Mouse (Mus musculus): ENCODE results near the gene Nqo2. TPM values are rescaled to one million over a fixed set of nuclear protein-coding genes. Genes with fewer than 3 reads are reported as not detected.
"Not testable (repeated sequence)": the region's sequence is repeated elsewhere in the genome, so short reads cannot be mapped to it uniquely, and the experiment has no call there.

Gene Nqo2
- 8.3 and 11.7 TPM in 2 replicates for polyA plus RNA-seq (2014; fragmentation: Nextera tagmentation; extraction: Ambion mirVana)

DNA sequence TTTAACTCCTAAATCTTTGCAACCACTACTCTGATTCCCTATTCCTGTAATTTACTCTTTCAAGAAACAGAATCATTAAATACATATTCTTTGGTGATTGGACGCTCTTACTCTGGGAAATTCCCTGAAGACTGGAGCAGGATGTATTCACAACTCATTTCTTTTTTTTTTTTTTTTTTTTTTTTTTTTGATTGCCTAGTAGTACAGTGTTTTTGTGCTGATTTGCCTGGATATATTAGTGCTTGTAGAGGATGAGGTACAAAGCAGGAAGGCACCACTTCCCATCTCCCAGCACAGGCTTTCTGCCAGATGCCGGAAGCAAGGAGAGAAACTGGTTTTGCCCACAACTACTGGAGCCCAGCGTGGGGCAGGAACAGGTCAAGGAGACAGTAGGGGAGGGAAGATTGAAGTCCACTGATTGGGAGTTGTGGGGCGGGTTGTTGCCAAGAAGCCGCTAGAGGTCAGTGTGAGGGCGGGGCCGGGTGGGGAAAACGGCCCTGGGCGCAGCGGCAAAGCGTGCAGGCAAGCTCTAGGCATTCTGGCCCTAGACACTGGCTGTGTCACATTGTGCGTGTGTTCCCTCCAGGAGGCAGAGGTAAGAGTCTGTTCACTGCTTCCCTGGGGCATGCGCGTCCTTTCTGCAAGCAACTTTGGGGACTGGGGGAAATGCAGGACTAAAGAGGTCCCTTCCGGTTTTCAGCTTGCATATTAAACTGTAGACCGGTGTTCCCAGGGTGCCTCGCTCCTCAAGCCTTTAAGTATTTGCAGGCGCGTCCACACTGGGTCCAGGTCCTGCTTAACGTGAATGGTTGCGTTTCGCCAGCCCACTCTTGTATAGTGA is at the start of gene Nqo2:
Gene Nqo2 (plus strand): TSS at position 482 of the 841 bp plus-strand sequence.
- 4% methylated on average over 22 of the region's 22 CpGs for WGBS
- H3K9me3 ChIP-seq (ENCODE audit: control insufficient read depth, low read length) = no peaks in the 10 kb centered on the region
- no peaks in the 10 kb centered on the region for H3K27me3 ChIP-seq (ENCODE audit: control insufficient read depth, insufficient read depth, low read length)
- 0 out of 2 replicates have a peak, but pooled peaks cover 5% of the 10 kb centered on the region for H3K4me1 ChIP-seq (ENCODE audit: control insufficient read depth, insufficient read depth, low read length)
- H3K4me2 ChIP-seq (ENCODE audit: low read depth, low read length) = peak within 1 kb of the TSS; percentile 61
- H3K4me3 ChIP-seq (ENCODE audit: low read depth, low read length) = peak within 1 kb of the TSS; percentile 44
- ATAC-seq (ENCODE audit: low read depth) = peak; percentile 92
- peak within 1 kb of the TSS; percentile 54 for H3K9ac ChIP-seq (replicated peaks; ENCODE audit: low read depth, low read length)
- no peaks in the 10 kb centered on the region for H3K36me3 ChIP-seq (ENCODE audit: control insufficient read depth, insufficient read depth, low read length)
- peak within 1 kb of the TSS; percentile 70 for H3K27ac ChIP-seq (ENCODE audit: low read depth, low read length)

DNA sequence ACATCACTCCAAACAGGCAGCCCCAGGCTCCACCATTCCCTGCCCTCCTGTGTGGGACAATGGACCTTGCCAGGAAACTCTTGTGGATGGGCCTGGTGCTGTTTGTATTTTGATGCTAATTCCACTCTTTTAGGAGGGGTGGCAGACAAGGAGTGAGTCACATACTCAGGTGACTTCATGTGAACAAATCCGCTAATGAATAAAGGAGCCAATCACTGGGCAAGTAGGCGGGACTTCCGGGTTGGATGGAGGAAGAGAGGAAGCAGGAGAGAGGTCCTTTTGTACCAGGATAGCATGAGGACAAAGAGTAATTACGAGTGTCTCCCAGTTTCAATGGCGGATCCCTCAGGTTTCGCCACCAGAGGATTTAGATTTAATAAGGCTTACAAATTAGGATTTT is 43.4 kb upstream of the Nqo2 start:
- Histone ChIP-seq H3K4me2 (ENCODE audit: low read depth, low read length) (no peak overlapping the region), H3K9me3 (ENCODE audit: control insufficient read depth, low read length) (no peaks in the 10 kb centered on the region), H3K9ac (replicated peaks; ENCODE audit: low read depth, low read length) (no peak overlapping the region), H3K4me3 (ENCODE audit: low read depth, low read length) (no peak overlapping the region), H3K27ac (ENCODE audit: low read depth, low read length) (no peak overlapping the region), H3K27me3 (ENCODE audit: control insufficient read depth, insufficient read depth, low read length) (no peaks in the 10 kb centered on the region), H3K36me3 (ENCODE audit: control insufficient read depth, insufficient read depth, low read length) (no peaks in the 10 kb centered on the region; the same call in 1 of the 2 replicates), H3K4me1 (ENCODE audit: control insufficient read depth, insufficient read depth, low read length) (no peaks in the 10 kb centered on the region)
- whole genome bisulfite sequencing = 90% methylated on average over 6 of the region's 6 CpGs
- no peak for ATAC-seq (ENCODE audit: low read depth)

DNA sequence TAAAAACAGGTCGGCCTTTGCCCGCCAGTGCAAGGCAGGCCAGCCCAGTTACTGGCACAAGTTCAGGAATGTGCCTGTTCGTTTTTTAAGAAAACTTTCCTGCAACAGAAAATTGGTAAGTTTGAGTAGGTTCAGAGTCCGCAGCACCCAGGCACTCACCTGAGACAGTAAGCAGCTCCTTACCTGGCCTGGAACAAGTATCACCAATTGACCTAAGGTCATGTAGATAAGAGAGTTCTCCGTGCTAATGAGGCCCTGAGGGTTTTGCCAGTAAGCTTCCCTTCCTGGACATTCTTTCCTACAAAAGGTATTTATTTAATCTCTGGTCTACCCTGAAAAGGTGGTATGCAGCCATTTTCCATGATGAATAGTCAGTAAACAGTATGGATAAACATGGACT is 42.8 kb upstream of the Nqo2 start:
- no peaks in the 10 kb centered on the region for H3K4me1 ChIP-seq (ENCODE audit: control insufficient read depth, insufficient read depth, low read length)
- H3K9me3 ChIP-seq (ENCODE audit: control insufficient read depth, low read length) = no peaks in the 10 kb centered on the region
- ATAC-seq (ENCODE audit: low read depth) = no peak
- no peak overlapping the region for H3K4me3 ChIP-seq (ENCODE audit: low read depth, low read length)
- no peak overlapping the region for H3K9ac ChIP-seq (replicated peaks; ENCODE audit: low read depth, low read length)
- no peaks in the 10 kb centered on the region for H3K27me3 ChIP-seq (ENCODE audit: control insufficient read depth, insufficient read depth, low read length)
- WGBS = 94% methylated on average over 5 of the region's 5 CpGs
- H3K4me2 ChIP-seq (ENCODE audit: low read depth, low read length) = no peak overlapping the region
- no peak overlapping the region for H3K27ac ChIP-seq (ENCODE audit: low read depth, low read length)
- no peaks in the 10 kb centered on the region; the same call in 1 of the 2 replicates for H3K36me3 ChIP-seq (ENCODE audit: control insufficient read depth, insufficient read depth, low read length)

DNA sequence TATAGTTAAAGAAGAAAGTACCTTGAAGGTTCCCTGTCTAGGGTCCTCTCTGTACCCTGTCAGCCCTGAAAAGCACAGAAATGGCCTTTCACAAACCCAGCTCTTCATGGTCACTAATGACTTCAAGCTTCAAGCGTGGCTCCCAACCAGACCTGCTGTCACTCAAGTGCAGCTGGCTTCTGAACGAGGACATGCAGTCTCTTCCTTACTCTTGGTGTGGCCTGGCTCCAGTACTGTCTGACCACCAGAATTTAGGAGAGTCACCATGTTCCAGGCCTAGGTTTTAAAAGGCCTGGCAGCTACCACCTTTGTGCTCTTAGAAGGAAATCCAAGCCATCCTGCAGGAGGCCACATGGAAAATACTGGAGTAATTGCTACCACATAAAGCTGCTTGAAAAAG is 34.2 kb upstream of the Nqo2 start:
- H3K27ac ChIP-seq (ENCODE audit: low read depth, low read length) = no peak overlapping the region
- WGBS = 79% methylated on average over 2 of the region's 2 CpGs
- H3K4me3 ChIP-seq (ENCODE audit: low read depth, low read length) = no peak overlapping the region
- no peak overlapping the region for H3K4me2 ChIP-seq (ENCODE audit: low read depth, low read length)
- no peaks in the 10 kb centered on the region for H3K27me3 ChIP-seq (ENCODE audit: control insufficient read depth, insufficient read depth, low read length)
- H3K9me3 ChIP-seq (ENCODE audit: control insufficient read depth, low read length) = no peaks in the 10 kb centered on the region
- no peak for ATAC-seq (ENCODE audit: low read depth)
- H3K36me3 ChIP-seq (ENCODE audit: control insufficient read depth, insufficient read depth, low read length) = no peaks in the 10 kb centered on the region
- no peak overlapping the region for H3K9ac ChIP-seq (replicated peaks; ENCODE audit: low read depth, low read length)
- H3K4me1 ChIP-seq (ENCODE audit: control insufficient read depth, insufficient read depth, low read length) = 0 out of 2 replicates have a peak, but pooled peaks cover 2% of the 10 kb centered on the region

DNA sequence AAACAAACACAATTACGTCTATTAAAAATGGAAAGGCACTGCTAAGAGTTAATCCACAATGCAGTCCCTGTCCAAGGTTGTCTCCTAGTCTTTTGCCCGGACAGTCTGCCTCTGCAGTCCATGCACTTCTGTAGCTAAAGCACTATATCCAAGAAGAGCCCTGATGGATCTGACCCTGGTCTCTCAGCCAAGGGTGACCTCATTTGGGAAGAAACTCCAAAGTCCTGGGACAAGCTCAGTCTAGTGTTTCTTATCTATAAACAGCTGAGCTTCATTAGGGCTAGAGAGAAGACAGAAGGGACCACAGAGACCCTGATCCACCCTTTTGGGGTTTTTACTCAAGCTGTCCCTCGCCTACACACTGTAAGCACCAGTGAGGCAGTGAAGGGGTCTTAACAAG is 33.6 kb upstream of the Nqo2 start:
- Histone ChIP-seq H3K9me3 (ENCODE audit: control insufficient read depth, low read length) (no peaks in the 10 kb centered on the region), H3K4me2 (ENCODE audit: low read depth, low read length) (no peak overlapping the region), H3K4me3 (ENCODE audit: low read depth, low read length) (no peak overlapping the region), H3K27ac (ENCODE audit: low read depth, low read length) (no peak overlapping the region), H3K36me3 (ENCODE audit: control insufficient read depth, insufficient read depth, low read length) (no peaks in the 10 kb centered on the region), H3K9ac (replicated peaks; ENCODE audit: low read depth, low read length) (no peak overlapping the region), H3K27me3 (ENCODE audit: control insufficient read depth, insufficient read depth, low read length) (no peaks in the 10 kb centered on the region), H3K4me1 (ENCODE audit: control insufficient read depth, insufficient read depth, low read length) (0 out of 2 replicates have a peak, but pooled peaks cover 4% of the 10 kb centered on the region)
- ATAC-seq (ENCODE audit: low read depth) = no peak
- WGBS = 89% methylated on average over 3 of the region's 3 CpGs

DNA sequence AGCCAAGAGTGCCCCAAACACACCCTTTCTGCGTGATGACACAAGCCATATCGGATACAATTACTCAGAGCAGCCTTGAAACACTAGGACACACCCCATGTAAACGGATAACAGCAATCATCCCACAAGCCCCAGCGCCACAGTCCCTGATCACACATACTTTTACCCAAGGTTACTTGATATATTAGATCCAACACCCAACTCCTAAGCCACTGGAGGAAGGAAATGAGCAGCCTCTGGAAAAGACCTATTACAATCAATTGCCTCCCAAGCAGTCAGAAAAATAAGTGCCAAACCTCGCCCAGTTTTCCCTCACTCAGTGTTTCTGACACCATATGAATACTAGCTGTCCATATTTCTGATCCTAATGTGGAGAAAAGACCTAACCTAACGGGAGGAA is 29.7 kb upstream of the Nqo2 start:
- WGBS = 84% methylated on average over 6 of the region's 6 CpGs
- Histone ChIP-seq H3K27me3 (ENCODE audit: control insufficient read depth, insufficient read depth, low read length) (no peaks in the 10 kb centered on the region), H3K9ac (replicated peaks; ENCODE audit: low read depth, low read length) (no peak overlapping the region), H3K4me3 (ENCODE audit: low read depth, low read length) (no peak overlapping the region), H3K4me1 (ENCODE audit: control insufficient read depth, insufficient read depth, low read length) (0 out of 2 replicates have a peak, but pooled peaks cover 4% of the 10 kb centered on the region), H3K27ac (ENCODE audit: low read depth, low read length) (no peak overlapping the region), H3K36me3 (ENCODE audit: control insufficient read depth, insufficient read depth, low read length) (no peaks in the 10 kb centered on the region), H3K9me3 (ENCODE audit: control insufficient read depth, low read length) (no peaks in the 10 kb centered on the region), H3K4me2 (ENCODE audit: low read depth, low read length) (peak overlapping the region; percentile 76; the same call in 1 of the 2 replicates)
- no peak for ATAC-seq (ENCODE audit: low read depth)

DNA sequence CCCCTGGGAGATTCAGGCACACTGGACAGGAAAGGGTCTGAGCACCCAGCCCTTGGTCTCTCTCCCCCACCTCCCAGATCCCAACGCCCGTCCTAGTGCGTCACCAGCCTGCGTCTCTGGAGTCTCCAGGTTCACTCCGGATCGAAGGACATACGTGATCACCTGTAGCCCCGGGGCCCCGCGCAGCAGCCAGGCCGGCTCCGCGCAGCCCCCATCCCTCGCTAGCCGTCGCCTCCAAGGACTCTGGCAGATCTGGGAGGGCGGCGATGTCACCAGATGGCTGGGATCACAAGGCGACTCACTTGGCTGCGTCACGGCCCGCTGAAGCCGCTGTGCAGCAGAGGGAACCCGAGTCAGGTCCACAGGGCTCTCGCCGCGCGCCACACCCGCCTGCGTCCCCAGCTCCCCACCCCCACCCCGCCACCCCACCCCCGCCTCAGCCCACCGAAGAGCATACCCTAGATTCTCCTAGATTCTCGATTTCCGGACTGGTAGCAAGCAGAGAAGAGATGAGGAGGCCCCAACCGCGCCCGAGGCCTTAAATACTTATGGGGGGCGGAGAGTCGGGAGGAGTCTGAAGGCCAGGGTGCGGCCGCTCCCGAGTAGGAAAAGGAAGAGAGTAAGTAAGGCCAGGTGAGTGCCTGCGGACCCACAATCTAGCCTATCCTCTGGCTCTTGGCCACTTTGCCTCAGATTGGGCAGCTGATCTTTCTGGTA is 28.9 kb upstream of the Nqo2 start:
- under 1% methylated on average over 44 of the region's 44 CpGs for WGBS
- no peaks in the 10 kb centered on the region for H3K36me3 ChIP-seq (ENCODE audit: control insufficient read depth, insufficient read depth, low read length)
- H3K27ac ChIP-seq (ENCODE audit: low read depth, low read length) = no peak overlapping the region
- peak overlapping the region; percentile 79 for H3K9ac ChIP-seq (replicated peaks; ENCODE audit: low read depth, low read length)
- H3K4me2 ChIP-seq (ENCODE audit: low read depth, low read length) = peak overlapping the region; percentile 76
- 0 out of 2 replicates have a peak, but pooled peaks cover 4% of the 10 kb centered on the region for H3K4me1 ChIP-seq (ENCODE audit: control insufficient read depth, insufficient read depth, low read length)
- H3K9me3 ChIP-seq (ENCODE audit: control insufficient read depth, low read length) = no peaks in the 10 kb centered on the region
- H3K27me3 ChIP-seq (ENCODE audit: control insufficient read depth, insufficient read depth, low read length) = no peaks in the 10 kb centered on the region
- peak overlapping the region; percentile 50 for H3K4me3 ChIP-seq (ENCODE audit: low read depth, low read length)
- ATAC-seq (ENCODE audit: low read depth) = peak; percentile 92

DNA sequence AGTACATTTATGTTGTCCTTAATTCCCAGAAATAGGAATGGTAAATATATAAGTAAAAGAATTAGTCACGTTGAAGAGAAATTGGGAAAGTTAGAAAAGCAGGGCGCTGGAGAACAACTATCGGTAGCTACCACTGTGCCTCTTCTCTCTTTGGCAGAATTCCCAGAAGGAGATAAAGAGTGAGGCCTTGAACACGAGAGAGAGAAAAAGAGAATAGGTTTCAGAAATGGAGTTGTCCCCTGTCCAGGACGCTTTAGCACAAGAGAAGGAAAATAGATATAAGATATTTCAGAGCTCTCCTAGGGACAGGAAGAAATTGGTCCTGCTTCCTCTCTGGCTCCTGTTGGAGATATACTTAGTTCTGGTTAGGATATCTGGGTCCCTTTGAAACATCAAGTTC is 27.3 kb upstream of the Nqo2 start:
- WGBS = 67% methylated on average over 5 of the region's 5 CpGs

DNA sequence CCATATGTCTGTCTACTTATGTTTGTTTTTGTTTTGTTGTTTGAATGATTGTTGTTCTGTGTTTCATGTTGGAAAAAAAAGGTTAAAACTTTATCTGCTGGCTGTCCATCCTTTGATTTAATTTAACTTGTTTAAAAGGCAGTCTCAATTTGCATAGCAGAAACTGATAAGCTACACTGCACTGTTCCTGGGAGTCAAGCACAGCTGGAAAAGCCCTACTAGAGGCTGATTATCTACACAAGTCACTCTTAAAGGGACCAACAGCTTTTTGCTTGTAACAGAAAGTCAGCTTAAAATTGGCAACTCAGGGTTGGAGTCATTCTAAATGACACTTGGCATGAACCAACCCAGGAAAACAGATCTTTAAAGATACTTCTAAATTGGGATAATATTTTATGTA is 26.9 kb upstream of the Nqo2 start:
- not testable (repeated sequence) for H3K9ac ChIP-seq (replicated peaks; ENCODE audit: low read depth, low read length); H3K4me2 ChIP-seq (ENCODE audit: low read depth, low read length); H3K4me1 ChIP-seq (ENCODE audit: control insufficient read depth, insufficient read depth, low read length); H3K9me3 ChIP-seq (ENCODE audit: control insufficient read depth, low read length); H3K27ac ChIP-seq (ENCODE audit: low read depth, low read length); H3K36me3 ChIP-seq (ENCODE audit: control insufficient read depth, insufficient read depth, low read length); H3K4me3 ChIP-seq (ENCODE audit: low read depth, low read length); ATAC-seq (ENCODE audit: low read depth); H3K27me3 ChIP-seq (ENCODE audit: control insufficient read depth, insufficient read depth, low read length)

More for the DNA sequence above, 27.3 kb upstream of the Nqo2 start:
- no peak for ATAC-seq (ENCODE audit: low read depth)
- no peak overlapping the region for H3K9ac ChIP-seq (replicated peaks; ENCODE audit: low read depth, low read length)
- no peaks in the 10 kb centered on the region for H3K36me3 ChIP-seq (ENCODE audit: control insufficient read depth, insufficient read depth, low read length)
- H3K9me3 ChIP-seq (ENCODE audit: control insufficient read depth, low read length) = no peaks in the 10 kb centered on the region
- H3K4me3 ChIP-seq (ENCODE audit: low read depth, low read length) = no peak overlapping the region
- no peaks in the 10 kb centered on the region for H3K27me3 ChIP-seq (ENCODE audit: control insufficient read depth, insufficient read depth, low read length)
- 0 out of 2 replicates have a peak, but pooled peaks cover 4% of the 10 kb centered on the region for H3K4me1 ChIP-seq (ENCODE audit: control insufficient read depth, insufficient read depth, low read length)
- H3K27ac ChIP-seq (ENCODE audit: low read depth, low read length) = no peak overlapping the region
- no peak overlapping the region for H3K4me2 ChIP-seq (ENCODE audit: low read depth, low read length)

Data from neural tube, embryonic 14.5 days (tissue).